Mouse (Mus musculus) testis, postnatal 10 days (tissue): Measurements from ENCODE around the gene Tas2r144.

Experiments used
- DNase-seq: peaks from one replicate; pipeline ENCODE4 v3.0.0; 2021; ENCODE audit warnings: low spot score

Tas2r144 gene

DNA sequence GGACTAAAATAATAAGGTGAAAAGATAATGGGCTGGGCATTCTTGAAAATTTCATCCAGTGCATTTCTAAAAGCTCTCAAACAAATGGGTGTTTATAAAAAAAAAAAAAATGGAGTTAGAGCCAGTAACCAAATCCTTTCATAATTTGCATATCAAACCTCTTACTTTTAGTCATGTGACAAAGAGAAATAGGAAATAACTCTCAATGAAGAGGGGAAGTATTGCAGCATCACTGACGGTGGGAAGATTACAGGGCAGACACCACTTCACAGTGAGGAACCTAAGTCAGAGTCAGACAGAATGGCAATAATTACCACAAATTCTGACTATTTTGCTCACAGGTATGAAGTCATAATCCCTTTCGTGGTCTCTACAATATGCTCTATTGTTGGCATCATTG is at the start of gene Tas2r144:
Tas2r144 (plus strand) TSS at position 301 of the 400 bp plus-strand sequence.
- no peak for DNase-seq

DNA sequence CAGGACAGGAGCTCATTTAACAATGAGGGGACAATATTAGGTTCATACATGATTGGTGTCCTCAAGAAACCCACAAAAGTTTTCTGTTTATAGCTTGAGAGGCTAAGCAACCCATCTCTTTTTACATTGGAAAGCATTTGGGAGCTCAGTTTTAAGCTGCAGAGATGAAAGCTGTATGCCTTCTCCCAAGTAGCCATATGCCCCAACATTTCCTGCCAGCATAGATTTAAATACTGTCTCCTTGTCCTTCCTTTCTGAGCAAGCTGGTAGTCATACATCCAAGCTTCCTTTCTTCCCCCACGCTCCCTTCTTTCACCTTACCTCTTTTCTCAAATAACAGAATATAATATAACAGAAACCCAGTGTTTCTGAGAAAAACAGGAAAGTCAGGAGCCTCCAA is 32.7 kb upstream of the Tas2r144 start:
- no peak for DNase-seq

DNA sequence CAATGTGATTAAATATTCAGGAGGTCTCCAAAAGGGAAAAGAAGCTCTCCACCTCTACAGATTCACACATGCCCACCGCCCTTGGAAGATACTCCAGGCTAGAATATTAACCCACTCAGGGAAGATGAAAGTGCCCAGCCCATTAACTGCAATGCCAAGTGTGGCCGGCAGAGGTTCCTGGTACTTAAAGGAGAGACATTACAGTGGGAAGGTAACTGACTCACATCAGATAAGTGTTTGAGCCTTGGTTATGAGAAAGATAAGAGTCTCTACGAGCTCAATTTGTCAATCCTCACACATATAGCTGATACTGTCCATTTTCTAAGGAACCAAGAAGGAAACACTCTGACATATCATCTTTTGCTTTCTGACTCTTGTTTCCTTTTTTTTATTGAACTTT is 28.9 kb upstream of the Tas2r144 start:
- DNase-seq, result no peak

DNA sequence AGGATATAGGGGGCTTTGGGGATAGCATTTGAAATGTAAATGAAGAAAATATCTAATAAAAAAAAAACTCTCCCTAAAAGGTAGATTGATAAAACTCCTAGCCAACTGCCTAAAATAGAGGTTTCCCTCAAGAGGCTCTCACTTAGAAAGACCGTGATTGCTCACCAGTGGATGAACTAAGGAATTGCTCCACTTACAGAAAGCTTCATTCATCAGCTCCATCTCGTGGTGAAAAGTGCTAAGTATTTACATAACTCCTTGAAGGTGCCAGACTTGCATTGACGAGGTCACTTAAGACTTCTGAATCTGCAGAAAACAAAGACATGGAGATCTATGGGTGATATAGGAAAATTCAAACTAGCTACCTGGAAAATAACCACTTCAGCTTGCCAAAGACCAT is 17.4 kb upstream of the Tas2r144 start:
- no peak for DNase-seq

DNA sequence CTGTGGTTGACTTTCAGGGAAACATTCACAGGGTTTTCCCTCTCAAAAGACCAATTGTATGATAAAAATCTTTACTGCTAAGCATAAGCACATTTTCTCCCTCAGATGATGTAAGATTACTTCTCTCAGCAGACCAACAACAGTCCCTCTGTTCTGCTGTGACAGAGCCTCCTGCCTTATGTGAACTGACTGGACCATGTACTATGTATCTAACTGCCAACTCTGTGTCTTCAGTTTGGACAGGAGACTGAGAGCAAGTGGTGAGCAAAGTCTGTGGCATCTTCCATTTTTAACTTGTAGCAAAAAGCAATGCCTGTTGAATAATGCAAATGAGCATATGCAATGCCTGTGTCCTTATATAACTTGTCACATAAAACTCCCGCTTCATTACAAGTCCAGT is 15.6 kb upstream of the Tas2r144 start:
- DNase-seq, result no peak

DNA sequence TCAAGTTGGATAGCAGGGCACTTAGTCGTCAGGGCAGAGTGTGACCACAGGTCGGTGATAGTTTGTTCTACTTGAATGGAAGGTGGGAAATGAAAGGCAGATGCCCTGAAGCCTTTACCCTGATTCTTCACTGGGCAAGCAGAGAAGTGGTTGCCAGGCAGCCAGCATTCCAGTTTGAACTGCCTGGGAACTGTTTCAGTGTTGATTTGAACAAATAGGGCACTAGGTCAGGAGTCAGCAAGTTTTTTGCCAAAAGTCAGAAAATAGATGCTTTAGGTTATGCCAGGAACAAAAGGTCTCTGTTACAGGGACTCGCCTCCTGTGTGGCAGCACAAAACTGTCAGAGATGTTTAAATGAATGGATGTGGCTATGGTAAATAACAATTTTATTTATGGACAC is 7.2 kb downstream of the Tas2r144 start:
- DNase-seq, result no peak

DNA sequence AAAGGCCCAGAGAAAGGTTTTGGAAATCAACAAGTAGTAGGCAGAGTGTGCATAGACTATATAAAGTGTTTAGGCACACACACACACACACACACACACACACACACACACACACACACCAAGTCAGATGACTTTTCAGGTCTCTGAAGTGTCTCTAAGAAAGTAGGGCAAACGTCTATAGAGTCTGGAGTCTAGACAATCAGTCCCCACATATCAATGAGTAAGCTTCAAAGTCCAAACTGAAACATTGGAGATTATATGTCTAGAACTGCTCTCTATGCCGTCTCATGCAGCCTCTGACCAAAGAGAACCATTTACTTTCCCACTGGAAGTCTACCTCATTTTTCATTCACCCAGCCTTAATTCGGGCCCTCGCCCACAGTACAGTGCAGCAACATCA is 9.9 kb downstream of the Tas2r144 start:
- DNase-seq, result no peak

DNA sequence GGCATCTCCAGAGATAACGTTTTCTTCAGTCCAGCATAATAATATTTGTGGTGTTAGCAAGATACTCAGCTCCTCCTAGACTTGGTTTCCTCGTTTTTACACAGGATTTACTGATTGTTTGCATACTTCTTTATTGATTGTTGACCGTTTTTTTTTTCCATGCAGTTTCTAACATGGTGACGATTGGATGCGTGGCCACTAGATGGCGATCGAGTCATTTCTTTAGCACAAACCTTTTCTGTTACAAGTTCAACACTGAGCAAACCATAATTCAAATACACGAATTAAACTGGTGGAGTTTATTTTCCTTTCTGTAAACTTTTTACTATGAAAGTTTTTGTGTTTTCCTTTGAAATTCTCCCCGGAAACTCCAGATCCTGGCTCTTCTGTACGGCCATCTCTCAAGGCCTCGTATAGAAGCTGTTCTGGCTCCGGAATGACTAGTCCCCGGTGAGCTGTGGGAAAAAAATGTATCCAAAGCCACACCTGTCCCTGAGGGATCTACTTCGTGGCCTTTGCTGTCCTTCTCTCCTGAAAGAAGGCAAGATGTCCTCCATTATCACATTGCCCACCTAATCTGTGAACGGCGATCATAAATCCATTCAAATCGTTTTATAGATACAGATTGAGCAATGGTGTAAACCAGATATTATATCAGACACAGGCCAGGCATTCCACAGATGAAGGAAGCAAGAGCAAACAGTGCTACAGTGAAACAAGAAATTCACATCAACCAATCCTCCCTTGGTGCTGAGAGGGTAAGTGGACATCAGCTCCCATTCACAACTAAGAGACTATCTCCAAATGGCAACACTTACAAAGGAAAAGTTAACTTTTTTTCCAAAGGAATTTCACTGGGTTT is 12.3 kb downstream of the Tas2r144 start:
- peak; percentile 83 for DNase-seq

DNA sequence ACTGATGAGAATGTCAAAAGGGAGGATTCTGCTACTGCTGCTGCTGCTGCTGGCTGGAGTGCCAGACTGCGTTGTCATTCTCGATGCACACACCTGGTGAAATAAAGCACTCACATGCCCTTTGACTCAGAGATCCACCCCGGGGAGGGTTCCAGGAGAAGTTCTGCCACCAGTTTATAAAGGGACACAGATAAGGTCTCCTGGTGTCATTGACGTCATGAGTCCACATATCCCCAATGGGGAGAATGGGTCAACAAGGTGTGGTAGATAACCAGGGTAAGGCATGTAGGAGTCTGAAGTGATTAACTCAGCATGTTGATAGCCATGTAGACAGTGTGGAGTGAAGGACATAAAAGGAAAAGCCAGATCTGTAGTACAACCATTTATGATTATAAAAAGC is 14.5 kb downstream of the Tas2r144 start:
- DNase-seq, result no peak

DNA sequence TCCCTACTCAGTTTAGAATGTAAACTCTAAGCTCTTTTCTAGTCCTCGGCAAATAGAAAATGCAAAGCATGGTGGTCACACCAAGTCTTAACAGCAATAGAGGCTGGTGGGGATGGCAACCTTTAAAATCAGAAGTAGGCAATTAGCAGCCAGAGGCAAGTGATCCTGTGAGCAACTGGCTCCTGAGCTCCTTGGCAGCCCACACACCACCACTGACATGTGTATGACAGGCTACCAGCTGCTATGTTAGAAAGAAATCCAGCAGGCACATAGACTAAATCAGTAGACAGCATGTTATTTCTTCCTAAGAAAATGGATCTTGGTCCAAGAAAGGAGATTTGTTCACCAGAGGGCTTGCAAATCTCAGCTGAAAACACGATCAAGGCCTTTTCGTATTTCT is 16.1 kb downstream of the Tas2r144 start:
- no peak for DNase-seq

DNA sequence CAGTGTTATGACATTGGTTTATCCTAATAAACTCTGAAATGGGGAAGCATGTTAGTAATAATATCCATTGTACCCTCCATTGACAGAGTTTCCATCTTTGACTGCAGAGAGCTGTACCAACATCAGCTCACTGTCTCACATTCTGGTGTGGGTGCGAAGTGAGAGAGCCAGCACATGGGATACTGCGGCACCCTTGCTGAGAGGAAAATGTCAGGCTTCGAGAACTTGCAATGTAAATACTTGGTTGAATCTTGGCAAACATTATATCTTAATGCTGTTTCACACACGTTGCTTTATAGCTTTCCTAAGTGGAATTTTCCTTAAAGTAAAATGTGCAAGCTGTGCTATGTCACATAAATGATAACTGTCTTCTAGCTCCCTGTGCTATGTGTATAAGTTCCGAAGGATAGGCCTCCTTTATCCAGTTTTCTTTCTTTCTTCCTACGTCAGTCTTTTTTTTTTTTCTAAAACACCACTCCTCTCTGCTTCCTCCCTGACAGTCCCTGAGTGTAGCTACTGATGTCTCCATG is 22.2 kb downstream of the Tas2r144 start:
- DNase-seq, result no peak

DNA sequence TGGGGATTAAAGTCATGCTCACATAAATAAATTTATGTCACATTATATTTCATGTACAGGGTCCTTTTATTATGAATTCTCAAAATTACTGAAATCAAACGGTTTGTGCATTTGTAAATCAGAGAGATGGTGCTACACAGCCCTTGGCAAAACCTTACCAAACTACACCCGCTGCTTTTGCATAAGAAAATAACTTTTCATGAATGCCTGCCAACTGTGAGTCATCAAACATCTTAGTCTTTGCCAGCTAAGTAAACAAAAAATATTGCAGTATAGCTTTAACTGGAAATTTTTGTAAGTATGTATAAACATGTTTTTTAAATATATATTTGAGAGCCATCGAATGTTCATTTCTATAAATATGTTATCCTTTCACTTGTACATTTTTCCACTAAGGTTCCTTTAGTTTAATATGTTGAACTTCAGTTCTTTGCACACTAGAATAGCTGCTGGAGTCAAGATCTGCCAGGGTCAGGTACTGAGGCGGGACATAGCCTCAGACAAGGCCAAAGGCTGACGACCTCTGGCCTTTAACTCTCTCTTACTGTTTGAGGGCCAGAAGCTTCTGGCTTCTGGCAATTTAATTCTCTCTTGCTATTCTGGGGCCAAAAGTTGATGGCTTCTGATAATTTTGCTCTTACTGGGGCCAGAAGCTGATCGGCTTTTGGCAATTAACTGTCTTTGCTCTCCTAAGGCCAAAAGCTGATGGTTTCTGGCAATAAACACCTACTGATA is 26.4 kb downstream of the Tas2r144 start:
- DNase-seq, result no peak

DNA sequence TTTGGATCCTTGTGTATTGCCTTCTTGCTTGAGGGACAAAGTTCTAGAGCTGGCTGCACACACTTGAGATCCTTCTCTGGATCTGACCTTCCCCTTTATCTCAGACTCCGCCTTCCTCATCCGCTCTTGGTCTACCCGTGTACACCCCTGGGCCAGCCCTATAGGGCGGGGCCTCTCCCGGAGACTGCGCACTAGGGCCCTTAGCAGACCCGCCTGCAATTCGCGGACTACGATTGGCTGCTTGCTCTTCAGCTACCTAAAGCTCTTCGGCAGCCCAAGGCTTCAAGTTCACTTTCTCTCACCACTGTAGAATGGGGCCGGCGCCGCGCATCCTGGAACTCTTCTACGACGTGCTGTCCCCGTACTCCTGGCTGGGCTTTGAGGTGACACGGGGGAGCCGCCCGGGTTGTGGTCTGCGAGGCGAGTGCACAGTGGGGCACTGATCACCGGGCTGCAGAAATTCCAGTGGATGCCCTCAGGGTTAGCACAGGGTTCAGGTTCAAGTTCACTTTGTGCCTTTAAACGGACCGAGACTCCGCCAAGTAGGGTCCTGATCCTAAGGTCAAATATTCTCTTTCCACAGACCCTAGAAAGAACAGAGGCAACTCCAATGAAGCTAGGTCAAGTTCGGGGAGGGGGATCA is 30.7 kb downstream of the Tas2r144 start, which contains the start of gene Gstk1:
Gstk1 (plus strand) TSS at position 225 of the 643 bp plus-strand sequence.
- DNase-seq, result peak; percentile 77

DNA sequence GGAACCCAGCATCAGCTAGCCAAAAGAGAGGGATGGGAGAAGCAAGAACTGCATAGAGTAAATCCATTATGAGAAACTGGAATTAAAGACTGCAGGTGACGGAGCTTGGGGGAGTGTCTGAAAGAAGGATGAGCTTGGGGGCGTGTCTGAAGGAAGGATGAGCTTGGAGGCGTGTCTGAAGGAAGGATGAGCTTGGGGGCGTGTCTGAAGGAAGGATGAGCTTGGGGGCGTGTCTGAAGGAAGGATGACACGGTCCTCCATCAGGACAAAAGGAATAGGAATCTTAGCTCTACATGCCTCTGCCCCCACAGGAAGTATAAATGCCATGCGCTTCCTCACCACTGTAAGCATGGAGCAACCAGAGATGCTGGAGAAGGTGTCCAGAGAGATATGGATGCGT is 32.0 kb downstream of the Tas2r144 start:
- DNase-seq, result no peak

DNA sequence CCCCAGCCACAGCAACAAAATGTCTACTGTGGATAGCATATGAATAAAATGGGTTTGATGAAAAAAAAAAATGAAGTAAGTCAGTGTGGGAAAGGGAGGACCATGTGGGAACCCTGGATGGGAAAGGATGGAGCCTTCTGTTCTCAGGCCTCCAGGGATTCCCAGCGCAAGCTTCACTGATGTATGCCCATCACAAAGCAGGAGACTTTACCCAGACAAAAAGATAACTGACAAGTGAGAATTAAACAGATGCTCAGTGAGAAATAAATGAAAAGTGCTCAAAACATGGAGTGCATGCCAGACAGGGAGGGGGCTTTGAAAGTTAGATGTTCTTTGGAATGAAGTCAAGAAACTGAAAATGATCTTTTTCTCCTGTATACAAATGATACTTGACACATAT is 32.9 kb downstream of the Tas2r144 start:
- no peak for DNase-seq

DNA sequence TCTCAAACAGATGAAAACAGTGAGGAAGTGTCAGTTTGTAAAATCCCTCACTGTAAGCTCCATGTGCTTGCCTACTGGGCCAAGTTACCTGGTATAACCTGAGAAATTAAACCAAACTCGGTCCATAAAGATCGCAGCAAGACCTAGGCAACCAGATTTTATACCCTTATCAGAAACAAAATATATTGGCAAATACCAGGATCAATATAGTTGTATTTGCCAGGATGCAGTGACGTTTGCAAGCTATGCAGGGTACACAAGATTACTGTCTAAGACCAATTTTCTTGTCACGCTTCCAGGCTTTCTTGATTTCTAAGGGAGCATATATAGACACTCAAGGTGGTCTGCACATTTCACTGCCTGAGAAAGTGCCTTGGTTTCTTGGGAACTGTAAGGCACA is 36.7 kb downstream of the Tas2r144 start:
- no peak for DNase-seq

DNA sequence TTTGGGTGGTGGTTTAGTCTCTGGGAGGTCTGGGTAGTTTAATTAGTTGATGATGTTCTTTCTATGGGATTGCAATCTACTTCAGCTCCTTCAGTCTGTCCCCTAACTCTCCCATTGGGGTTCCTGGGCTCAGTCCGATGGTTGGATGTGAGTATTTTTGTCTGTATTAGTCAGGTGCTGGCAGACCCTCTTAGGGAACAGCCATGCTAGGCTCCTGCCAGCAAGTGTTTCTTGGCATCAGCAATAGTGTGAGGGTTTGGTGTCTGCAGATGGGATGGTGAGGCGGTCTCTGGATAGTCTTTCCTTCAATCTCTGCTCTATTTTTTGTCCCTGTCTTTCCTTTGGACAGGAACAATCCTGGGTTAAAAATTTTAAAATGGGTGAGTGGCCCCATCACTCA is 38.0 kb downstream of the Tas2r144 start:
- DNase-seq, result no peak

DNA sequence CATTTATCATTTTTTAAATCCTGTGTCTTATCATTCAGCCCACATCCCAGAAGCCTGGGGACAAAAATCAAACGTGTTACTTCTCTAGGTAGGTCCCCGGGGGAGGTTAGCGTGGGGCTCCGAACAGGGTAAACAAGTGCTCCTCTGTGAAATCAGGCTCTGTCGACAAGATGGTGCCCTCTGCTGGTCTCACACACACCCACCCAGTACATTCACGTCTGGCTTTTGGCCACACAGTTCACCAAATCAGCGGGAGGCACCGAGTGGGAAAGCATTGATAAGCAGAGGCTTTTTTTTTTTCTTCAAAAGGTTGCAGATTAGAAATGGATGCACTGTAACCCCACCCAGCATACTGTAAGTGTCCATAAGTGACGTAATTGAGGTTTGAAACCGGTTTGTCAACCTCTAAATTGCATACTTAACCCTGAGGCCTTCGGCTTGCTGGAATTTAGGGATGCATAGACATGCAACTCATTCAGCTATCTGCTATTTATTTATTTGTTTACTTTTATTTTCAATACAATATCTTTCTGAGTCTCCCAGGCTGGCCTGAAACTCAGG is 42.3 kb downstream of the Tas2r144 start:
- DNase-seq, result peak; percentile 67

DNA sequence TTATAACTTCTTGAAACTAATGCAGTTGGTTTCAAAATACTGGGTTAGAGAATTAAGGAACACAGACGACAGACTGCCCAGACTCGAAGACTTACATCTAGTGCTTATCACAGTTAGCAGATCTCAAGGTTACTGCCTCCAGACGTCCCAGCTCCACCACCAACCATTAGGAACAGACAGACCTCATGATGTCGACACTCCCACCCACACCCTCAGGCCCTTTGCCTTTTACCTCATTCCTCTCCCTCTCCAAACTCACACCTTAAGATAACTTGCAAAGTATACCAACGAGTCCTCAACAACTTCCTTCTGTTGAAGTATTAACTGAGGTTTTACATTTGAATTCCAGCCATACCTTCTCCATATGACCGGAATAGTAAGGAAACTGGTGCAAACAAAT is 45.3 kb downstream of the Tas2r144 start:
- DNase-seq, result no peak

DNA sequence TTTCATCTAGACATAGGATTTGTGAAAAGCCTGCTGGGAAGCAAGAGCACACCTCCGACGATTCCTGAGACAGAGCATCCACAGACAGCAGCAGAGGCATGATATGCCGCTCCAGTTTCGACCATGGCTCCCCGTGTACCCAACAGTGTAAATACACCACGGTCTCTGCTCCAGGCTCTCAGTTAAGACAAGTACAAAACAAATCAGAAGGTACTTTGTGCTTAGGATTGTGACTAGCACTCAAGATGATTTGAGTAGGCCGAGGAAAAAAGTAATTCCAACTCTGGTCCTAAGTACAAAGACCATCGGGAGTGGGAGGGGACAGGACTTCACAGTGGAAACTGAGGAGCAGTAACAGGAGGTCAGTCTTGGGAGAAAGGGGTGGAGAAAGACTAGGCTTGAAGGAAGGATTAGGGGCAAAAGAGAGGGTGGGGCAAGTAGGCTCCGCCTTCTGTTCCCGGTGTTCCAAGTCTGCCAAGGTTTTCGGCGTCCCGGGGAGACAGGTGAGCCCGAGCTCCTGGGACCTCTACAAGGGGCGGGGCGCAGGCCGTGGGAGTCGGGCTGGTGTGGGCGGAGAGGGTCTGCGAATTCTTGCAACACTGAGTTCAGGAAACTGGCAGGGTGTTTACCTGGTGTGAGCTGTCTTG is 46.5 kb downstream of the Tas2r144 start, which contains the start of gene Tmem139:
Tmem139 (plus strand) TSS at position 447 of the 647 bp plus-strand sequence.
- DNase-seq, result no peak

DNA sequence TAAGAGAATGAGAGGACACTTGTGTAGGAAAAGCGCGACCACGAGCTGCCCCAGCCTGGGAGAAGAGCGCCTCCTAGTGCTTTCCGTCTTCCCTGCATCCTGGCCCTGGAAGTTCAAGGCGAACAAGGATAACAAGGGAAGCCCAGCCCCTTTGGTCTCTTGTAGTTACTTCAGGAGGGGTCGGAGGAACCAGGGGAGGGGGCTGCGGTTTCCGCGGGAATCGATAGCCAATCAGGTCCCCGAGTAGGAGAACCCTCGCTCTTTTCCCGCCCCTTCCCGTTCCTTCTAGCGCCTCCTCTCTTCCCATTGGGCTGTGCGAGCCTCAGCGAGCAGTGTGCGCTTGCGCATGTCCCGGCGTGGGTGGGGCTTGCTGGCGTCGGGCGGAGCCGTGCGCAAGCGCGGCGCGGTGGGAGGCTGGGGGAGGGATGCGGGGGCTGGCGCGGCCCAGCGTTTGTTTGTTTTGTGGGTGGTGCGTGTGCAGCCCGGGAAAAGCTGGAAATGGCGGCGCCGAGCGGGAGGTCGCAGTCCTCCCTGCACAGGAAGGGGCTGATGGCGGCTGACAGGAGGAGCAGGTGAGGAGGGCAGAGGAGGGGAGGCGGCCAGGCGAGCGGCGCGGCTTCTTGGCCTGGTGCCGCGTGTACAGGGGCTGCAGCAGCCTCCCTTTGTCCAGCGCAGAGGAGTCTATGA is 49.6 kb downstream of the Tas2r144 start, which contains the start of gene Casp2:
Casp2 (plus strand) TSS at position 360 of the 687 bp plus-strand sequence.
- peak; percentile 99 for DNase-seq
